Mouse (Mus musculus) bone marrow, adult 2 months (tissue): ENCODE results near the gene Gm5767.

ENCODE experiments used
- CTCF ChIP-seq: fragments of 200-500 bp; IDR thresholded peaks from 2 replicates; pipeline ENCODE4 v1.5.1; 2011; ENCODE audit warnings: low read length, control low read depth; ENCODE audit not compliant: control insufficient read depth, insufficient read depth
- POLR2A ChIP-seq: fragments of 200-500 bp; IDR thresholded peaks from 2 replicates; pipeline ENCODE4 v1.6.1; 2011; ENCODE audit warnings: low read depth, mild to moderate bottlenecking, control low read depth, low read length, borderline replicate concordance; ENCODE audit not compliant: control insufficient read depth

GRCm38 (mm10) chr16:8728111-8728748, 47.7 kb downstream of the Gm5767 start:
- TF ChIP-seq CTCF (no peak), POLR2A (no peak)
